Mouse (Mus musculus) urinary bladder, postnatal 25 days (tissue): ENCODE results near the gene Gm42957.
"Not testable (repeated sequence)": the region's sequence is repeated elsewhere in the genome, so short reads cannot be mapped to it uniquely, and the experiment has no call there.

Experiments
- DNase-seq: peaks from one replicate; pipeline ENCODE4 v3.0.0; 2022; ENCODE audit warnings: low spot score

The Gm42957 gene

DNA sequence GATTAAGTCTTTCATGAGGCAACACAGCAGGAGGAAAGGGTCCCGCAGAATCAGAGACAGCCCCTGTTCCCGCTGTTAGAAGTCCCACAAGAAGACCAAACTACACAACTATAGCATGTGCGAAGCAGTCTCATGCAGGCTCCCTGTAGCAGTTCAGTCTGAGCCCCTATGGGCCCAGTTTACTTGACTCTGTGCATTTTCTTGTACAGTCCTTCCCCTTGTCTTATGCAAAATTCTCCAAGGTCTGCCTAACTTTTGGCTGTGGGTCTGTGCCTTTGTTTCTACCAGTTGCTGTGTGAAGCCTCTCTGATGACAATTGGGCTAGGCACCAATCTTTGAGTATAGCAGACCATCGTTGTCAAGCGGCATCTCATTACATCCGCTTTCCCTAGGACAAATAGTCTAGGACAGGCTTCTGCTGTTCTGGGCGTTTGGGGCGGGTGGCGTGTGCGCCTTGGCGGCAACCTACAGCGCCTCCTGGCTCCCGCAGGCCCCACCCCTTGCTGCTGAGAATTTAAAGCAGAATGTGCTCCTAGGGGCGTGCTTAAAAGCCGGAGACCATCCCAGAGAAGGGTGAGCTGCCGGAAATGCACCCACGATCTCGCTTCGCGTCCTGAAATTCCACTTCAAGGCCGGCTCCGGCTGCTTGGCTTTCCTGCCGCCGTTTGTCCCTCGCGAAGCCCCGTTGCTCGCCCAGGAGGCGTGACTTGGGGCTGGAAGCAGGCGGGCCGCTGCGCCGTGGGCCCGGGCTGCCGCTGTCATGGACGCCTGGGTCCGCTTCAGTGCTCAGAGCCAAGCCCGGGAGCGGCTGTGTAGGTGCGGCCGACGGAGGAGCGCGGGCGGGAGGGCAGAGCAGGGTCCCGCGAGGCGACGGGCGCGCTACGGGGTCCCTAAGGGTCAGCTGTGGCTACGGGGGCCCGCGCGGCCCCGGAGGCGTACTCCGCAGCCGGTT, at the start of gene Gm42957, which contains the start of gene Pex11b:
TSS of gene Gm42957 (plus strand) at position 547 of the 952 bp plus-strand sequence.
TSS of gene Pex11b (plus strand) at position 449 of the 952 bp plus-strand sequence.
- peak; percentile 83 for DNase-seq

DNA sequence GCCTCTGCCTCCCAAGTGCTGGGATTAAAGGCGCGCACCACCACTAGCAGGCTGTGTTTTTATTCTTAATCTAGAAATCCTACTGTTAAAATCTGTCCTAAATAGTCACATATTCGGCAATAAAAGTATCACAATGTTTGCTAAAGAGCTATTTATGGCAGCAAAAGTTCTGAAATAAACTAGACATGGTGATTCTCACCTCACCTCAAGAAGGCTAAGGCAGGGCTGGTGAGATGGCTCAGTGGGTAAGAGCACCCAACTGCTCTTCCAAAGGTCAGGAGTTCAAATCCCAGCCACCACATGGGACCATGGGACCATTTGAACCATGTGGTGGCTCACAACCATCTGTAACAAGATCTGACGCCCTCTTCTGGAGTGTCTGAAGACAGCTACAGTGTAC, 44.6 kb upstream of the Gm42957 start:
- DNase-seq = no peak

GRCm38 (mm10) chr3:96593374-96593773, 41.9 kb upstream of the Gm42957 start:
- DNase-seq = no peak

DNA sequence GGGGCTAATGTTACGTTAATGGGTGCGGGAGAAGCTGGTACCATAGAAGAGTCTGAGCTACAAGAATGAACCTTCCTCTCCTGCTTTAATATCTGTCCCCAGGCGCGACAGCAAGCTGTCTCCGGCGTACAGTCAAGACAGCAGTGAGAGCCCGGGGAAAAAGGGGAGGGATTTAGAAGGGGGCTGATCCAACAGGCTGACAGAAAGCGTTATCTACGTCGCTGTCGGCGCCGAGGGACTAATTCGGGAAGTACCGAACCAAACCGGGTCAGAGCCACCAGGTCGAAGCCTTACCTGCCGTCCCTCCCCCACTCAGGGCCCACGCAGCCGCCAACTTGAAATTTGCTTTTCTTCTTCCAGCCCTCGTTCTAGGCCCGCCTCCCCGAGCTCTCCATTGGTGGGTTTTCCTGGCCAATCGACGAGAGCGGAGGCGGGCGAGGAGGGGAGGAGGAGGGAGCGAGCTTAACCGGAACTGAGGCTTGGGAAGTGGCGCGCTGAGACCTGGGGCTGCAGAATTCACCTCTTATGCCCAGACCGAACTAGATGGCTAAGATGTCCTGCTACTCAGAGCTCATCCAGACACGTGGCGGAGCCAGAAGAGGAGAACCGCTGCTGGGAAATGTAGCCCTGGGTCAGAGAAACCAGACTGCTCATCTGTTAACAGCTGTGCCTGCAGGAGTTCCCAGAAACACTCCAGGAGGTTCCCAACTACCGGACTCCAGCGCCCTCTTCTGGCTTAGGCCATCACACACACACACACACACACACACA, 41.3 kb upstream of the Gm42957 start, which contains the start of gene Polr3gl:
TSS of gene Polr3gl (minus strand) at position 392 of the 771 bp plus-strand sequence.
- DNase-seq = peak; percentile 87

GRCm38 (mm10) chr3:96594851-96595250, 40.4 kb upstream of the Gm42957 start:
- DNase-seq = no peak

- no peak for DNase-seq
These were observed 39.6 kb upstream of the Gm42957 start for GRCm38 (mm10) chr3:96595661-96596060.

DNA sequence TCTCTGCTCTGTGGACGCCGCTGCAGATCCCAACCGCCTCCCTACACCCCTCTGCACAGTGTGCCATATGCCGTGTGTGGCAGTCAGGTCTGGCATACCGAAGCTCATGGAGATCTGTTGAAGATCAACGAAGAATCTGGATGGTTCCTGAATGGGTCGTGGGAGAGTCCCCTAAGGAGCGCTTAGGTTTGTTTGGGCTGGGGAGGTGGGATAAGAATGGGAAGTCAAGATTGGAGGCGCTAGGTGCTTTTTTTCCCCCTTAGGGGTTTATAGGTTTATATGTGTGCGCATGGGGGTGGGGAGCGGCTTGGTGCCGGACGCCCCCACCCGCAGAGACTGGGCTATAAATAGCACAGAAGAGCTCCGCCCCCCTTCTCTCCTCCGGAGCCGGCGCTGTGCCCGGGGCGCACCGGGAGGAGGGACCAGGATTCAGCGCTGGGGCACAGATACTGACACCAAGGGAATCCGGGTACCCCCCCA, 39.0 kb upstream of the Gm42957 start, which contains the start of gene Ankrd34a:
TSS of gene Ankrd34a (plus strand) at position 409 of the 480 bp plus-strand sequence.
- no peak for DNase-seq

- DNase-seq = no peak
These were observed 38.4 kb upstream of the Gm42957 start for GRCm38 (mm10) chr3:96596855-96597254.

DNA sequence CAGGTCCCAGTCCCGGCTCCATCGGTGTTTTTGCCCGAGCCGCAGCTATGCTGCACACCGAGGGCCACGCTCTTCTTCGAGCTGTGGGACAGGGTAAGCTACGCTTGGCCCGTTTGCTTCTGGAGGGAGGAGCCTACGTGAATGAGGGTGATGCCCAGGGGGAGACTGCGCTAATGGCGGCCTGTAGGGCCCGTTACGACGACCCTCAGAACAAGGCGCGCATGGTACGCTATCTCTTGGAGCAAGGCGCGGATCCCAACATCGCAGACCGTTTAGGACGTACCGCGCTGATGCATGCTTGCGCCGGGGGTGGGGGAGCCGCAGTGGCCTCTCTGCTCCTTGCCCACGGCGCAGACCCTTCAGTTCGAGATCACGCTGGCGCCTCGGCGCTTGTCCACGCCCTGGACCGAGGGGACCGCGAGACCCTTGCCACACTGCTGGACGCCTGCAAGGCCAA, 37.8 kb upstream of the Gm42957 start:
- DNase-seq = no peak

GRCm38 (mm10) chr3:96598156-96599068, 36.9 kb upstream of the Gm42957 start:
- DNase-seq = peak; percentile 52

DNA sequence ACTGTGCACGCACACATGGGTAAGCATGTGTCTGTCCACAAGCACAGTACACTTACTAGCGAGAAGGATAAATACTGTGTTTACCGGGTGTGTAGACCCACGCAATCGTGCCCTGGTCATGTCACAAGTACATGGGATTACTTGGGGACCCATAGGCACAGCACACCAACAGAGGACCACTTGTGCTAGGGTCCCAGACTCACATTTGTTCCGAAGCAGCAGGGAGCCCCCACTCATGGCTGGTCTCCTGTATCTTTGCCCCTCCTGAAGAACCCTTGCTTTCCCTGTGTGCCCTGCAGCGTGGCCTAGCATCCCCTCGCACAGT, 36.2 kb upstream of the Gm42957 start:
- no peak for DNase-seq

- no peak for DNase-seq
These were observed 35.9 kb upstream of the Gm42957 start for GRCm38 (mm10) chr3:96599411-96599810.

GRCm38 (mm10) chr3:96600639-96601250, 34.5 kb upstream of the Gm42957 start, which contains the start of gene Lix1l:
Gene Lix1l, plus strand, starts transcription at chr3:96601149.
- peak; percentile 78 for DNase-seq

- DNase-seq = peak; percentile 26
These were observed 34.0 kb upstream of the Gm42957 start for GRCm38 (mm10) chr3:96601251-96601787.

DNA sequence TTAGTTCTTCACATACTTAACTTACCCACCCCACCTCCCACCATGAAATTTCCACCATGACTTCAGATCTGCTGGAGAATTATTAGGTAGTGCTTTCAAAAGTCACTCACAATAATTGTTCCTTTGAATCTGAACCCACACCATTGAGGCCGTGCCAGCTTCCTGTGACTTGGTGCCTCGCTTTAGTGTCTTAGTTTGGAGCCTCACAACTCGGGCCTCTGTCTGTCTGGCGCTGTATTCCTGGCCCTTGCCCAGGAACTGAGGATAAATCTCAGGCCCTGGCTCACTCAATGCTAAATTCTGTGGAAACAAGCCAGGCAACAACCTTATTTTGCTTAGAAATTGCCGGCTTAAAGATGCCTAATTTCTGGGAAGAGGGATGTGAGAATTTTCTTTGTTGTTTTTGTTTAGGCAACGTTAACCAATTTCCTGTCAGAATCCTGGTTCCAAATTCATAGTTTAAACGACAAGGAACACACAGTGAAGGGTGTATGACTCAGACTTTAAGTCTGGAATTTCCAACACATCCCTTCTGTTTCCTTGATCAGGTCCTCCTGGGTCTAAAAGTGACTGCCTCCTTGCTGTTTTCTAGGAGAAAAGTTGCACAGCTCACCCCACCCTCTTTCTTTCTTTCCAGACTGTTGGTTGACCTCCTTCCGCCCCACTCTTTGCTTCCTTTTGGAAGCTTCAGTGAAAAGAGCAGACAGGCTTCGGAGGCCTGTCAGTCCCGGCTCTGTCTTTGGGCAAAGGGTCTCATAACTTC, 33.2 kb upstream of the Gm42957 start:
- no peak for DNase-seq

GRCm38 (mm10) chr3:96602704-96603084, 32.6 kb upstream of the Gm42957 start:
- DNase-seq = no peak

GRCm38 (mm10) chr3:96603311-96603710, 32.0 kb upstream of the Gm42957 start:
- no peak for DNase-seq

DNA sequence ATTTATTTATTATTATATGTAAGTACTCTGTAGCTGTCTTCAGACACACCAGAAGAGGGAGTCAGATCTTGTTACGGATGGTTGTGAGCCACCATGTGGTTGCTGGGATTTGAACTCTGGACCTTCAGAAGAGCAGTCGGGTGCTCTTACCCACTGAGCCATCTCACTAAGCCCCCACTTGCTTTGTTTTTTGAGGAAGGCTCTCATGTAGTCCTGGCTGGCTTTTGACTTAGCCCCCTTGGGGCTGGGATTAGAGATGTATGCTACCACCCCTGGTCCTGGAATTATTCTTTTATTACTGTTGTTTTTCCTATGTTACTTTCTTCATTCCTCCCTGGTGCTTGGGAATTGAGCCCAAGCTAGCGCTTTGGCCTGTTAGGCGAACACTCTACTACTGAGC, 29.3 kb upstream of the Gm42957 start:
- DNase-seq = not testable (repeated sequence)

DNA sequence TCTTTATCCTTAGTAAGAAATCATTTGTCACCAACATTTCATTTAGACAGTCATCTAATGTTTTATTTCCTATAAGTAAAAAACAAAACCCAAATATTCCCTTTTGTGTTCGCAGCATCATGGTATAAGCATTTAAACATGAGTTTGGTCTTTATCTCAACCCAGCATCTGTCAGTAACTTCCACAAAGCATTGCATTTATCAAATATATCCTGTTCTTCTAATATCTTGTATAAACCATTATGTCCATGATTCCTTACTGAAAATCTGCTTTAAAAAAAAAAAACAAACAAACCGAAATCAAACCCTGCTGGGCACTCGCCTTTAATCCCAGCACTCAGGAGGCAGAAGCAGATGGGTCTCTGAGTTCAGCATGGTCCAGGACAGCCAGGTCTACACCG, 28.7 kb upstream of the Gm42957 start:
- DNase-seq = no peak

DNA sequence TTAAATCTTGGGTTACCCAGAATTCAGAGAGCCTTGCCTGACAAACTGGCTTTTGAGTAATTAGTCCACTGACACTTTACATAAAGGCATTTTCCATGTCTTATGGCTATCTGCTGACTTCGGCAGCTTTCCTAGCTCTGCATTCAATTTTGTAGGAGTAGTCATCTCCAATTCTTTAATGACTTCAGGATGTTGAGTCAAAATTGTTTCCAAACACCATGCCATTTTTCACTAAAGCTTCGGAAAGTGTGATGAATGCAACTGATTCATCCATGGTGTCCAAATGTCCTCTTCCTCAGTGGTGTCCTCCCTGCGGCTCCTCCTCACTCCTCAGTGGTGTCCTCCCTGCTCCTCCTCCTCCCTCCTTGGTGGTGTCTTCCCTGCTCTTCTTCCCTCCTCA, 17.3 kb upstream of the Gm42957 start:
- DNase-seq = no peak
